Mouse (Mus musculus) heart, embryonic 12.5 days (tissue): Measurements from ENCODE around the gene Il24. TPM values are rescaled to one million over a fixed set of nuclear protein-coding genes. Genes with fewer than 3 reads are reported as not detected.

ENCODE experiments used
- ATAC-seq: fragments of 200-750 bp; cut with Nextera tagmentation; 2 replicates; pipeline ENCODE4 v1.8.0; 2017; ENCODE audit warnings: moderate TSS enrichment, moderate library complexity; ENCODE audit not compliant: insufficient number of reproducible peaks, low FRiP score
- H3K27ac ChIP-seq: fragments of 300-500 bp; sonication (generic); 2 replicates; pipeline ENCODE4 v1.5.1; 2016; ENCODE audit warnings: mild to moderate bottlenecking, moderate library complexity; ENCODE audit not compliant: poor library complexity, severe bottlenecking
- H3K27me3 ChIP-seq: fragments of 300-500 bp; sonication (generic); replicated peaks from 2 replicates; pipeline ENCODE4 v1.6.1; 2016; ENCODE audit warnings: mild to moderate bottlenecking, moderate library complexity
- H3K36me3 ChIP-seq: fragments of 300-500 bp; sonication (generic); 2 replicates; pipeline ENCODE4 v1.6.1; 2016; ENCODE audit warnings: mild to moderate bottlenecking, moderate library complexity
- H3K4me1 ChIP-seq: fragments of 300-500 bp; sonication (generic); replicated peaks from 2 replicates; pipeline ENCODE4 v1.6.1; 2016; ENCODE audit warnings: mild to moderate bottlenecking
- H3K4me2 ChIP-seq: fragments of 300-500 bp; sonication (generic); 2 replicates; pipeline ENCODE4 v1.6.1; 2016; ENCODE audit warnings: mild to moderate bottlenecking, moderate library complexity
- H3K4me3 ChIP-seq: fragments of 300-500 bp; sonication (generic); 2 replicates; pipeline ENCODE4 v1.5.1; 2016; ENCODE audit warnings: mild to moderate bottlenecking
- H3K9ac ChIP-seq: fragments of 300-500 bp; sonication (generic); 2 replicates; pipeline ENCODE4 v1.6.1; 2016; ENCODE audit warnings: mild to moderate bottlenecking, moderate library complexity
- H3K9me3 ChIP-seq: fragments of 300-500 bp; sonication (generic); replicated peaks from 2 replicates; pipeline ENCODE4 v1.6.1; 2016; ENCODE audit warnings: mild to moderate bottlenecking, moderate library complexity
- WGBS: fragments of 180-500 bp; shearing (Covaris S2); methylation state at CpG from one replicate; pipeline ENCODE4 v1.1.7; 2016; 5-methylcytosine and 5-hydroxymethylcytosine counted together
- polyA plus RNA-seq: library from polyadenylated mRNA; unstranded; fragments of >200 nt; fragmentation: Nextera tagmentation; extraction: Ambion mirVana; gene quantifications from 2 replicates; pipeline ENCODE4 v1.2.1, GENCODE M21; 2016

Gene Il24
- polyA plus RNA-seq, 1 experiment from 2014 or later, result not detected

- H3K4me2 ChIP-seq, result no peak overlapping the region
- H3K27ac ChIP-seq, result no peak overlapping the region
- H3K27me3 ChIP-seq, result peaks cover 10% of the 10 kb centered on the region; the same call in 1 of the 2 replicates
- H3K9ac ChIP-seq, result no peak overlapping the region
- 0 out of 2 replicates have a peak, but pooled peaks cover 6% of the 10 kb centered on the region for H3K4me1 ChIP-seq
- ATAC-seq, result no peak
- 51% methylated on average over 5 of the region's 5 CpGs for WGBS
- H3K9me3 ChIP-seq, result no peaks in the 10 kb centered on the region
- H3K4me3 ChIP-seq, result no peak overlapping the region
- H3K36me3 ChIP-seq, result no peaks in the 10 kb centered on the region
Measured at GRCm38 (mm10) chr1:130850405-130850804, 36.8 kb downstream of the Il24 start.

- Histone ChIP-seq H3K9me3 (no peaks in the 10 kb centered on the region), H3K4me1 (0 out of 2 replicates have a peak, but pooled peaks cover 6% of the 10 kb centered on the region), H3K9ac (no peak overlapping the region), H3K27me3 (peaks cover 10% of the 10 kb centered on the region; the same call in 1 of the 2 replicates), H3K27ac (no peak overlapping the region), H3K36me3 (no peaks in the 10 kb centered on the region), H3K4me2 (no peak overlapping the region), H3K4me3 (no peak overlapping the region)
- ATAC-seq, result no peak
- WGBS, result 88% methylated on average over 10 of the region's 10 CpGs
Measured at GRCm38 (mm10) chr1:130849530-130850214, 37.6 kb downstream of the Il24 start.

GRCm38 (mm10) chr1:130844516-130844915, 42.7 kb downstream of the Il24 start:
- Histone ChIP-seq H3K9ac (no peak overlapping the region), H3K4me2 (no peak overlapping the region), H3K9me3 (no peaks in the 10 kb centered on the region), H3K4me3 (no peak overlapping the region), H3K36me3 (no peaks in the 10 kb centered on the region), H3K27ac (no peak overlapping the region), H3K4me1 (no peaks in the 10 kb centered on the region), H3K27me3 (peaks cover 10% of the 10 kb centered on the region; the same call in 1 of the 2 replicates)
- no peak for ATAC-seq
- 87% methylated on average over 7 of the region's 7 CpGs for WGBS

GRCm38 (mm10) chr1:130841621-130842020, 45.6 kb downstream of the Il24 start:
- no peak overlapping the region for H3K4me3 ChIP-seq
- no peaks in the 10 kb centered on the region for H3K36me3 ChIP-seq
- H3K9ac ChIP-seq, result no peak overlapping the region
- no peaks in the 10 kb centered on the region for H3K4me1 ChIP-seq
- H3K27ac ChIP-seq, result no peak overlapping the region
- H3K9me3 ChIP-seq, result no peaks in the 10 kb centered on the region
- H3K27me3 ChIP-seq, result no peaks in the 10 kb centered on the region
- 83% methylated on average over 7 of the region's 7 CpGs for WGBS
- H3K4me2 ChIP-seq, result no peak overlapping the region
- ATAC-seq, result no peak

- Histone ChIP-seq H3K27me3 (no peaks in the 10 kb centered on the region), H3K9ac (no peak overlapping the region), H3K9me3 (no peaks in the 10 kb centered on the region), H3K27ac (no peak overlapping the region), H3K36me3 (no peaks in the 10 kb centered on the region), H3K4me3 (no peak overlapping the region), H3K4me2 (no peak overlapping the region), H3K4me1 (no peaks in the 10 kb centered on the region)
- ATAC-seq, result no peak
- WGBS, result 69% methylated on average over 8 of the region's 8 CpGs
Measured at GRCm38 (mm10) chr1:130840599-130841379, 46.5 kb downstream of the Il24 start.

- H3K36me3 ChIP-seq, result no peaks in the 10 kb centered on the region
- H3K9me3 ChIP-seq, result no peaks in the 10 kb centered on the region
- no peak overlapping the region for H3K27ac ChIP-seq
- ATAC-seq, result no peak
- no peak overlapping the region for H3K9ac ChIP-seq
- no peak overlapping the region for H3K4me3 ChIP-seq
- H3K4me2 ChIP-seq, result no peak overlapping the region
- 53% methylated on average over 6 of the region's 6 CpGs for WGBS
- no peaks in the 10 kb centered on the region for H3K4me1 ChIP-seq
- no peaks in the 10 kb centered on the region for H3K27me3 ChIP-seq
Measured at GRCm38 (mm10) chr1:130838288-130838687, 49.0 kb downstream of the Il24 start.

GRCm38 (mm10) chr1:130835161-130835936, 51.9 kb downstream of the Il24 start:
- Histone ChIP-seq H3K27me3 (no peaks in the 10 kb centered on the region), H3K4me1 (peaks cover 9% of the 10 kb centered on the region; the same call in 1 of the 2 replicates), H3K36me3 (no peaks in the 10 kb centered on the region)

GRCm38 (mm10) chr1:130832230-130833149, 54.8 kb downstream of the Il24 start:
- peaks cover 24% of the 10 kb centered on the region for H3K4me1 ChIP-seq
- ATAC-seq, result no peak
- no peak overlapping the region for H3K4me2 ChIP-seq
- H3K27ac ChIP-seq, result no peak overlapping the region
- 0 out of 2 replicates have a peak, but pooled peaks cover 1% of the 10 kb centered on the region for H3K27me3 ChIP-seq
- H3K4me3 ChIP-seq, result no peak overlapping the region
- H3K9me3 ChIP-seq, result no peaks in the 10 kb centered on the region
- no peak overlapping the region for H3K9ac ChIP-seq
- H3K36me3 ChIP-seq, result no peaks in the 10 kb centered on the region
- 64% methylated on average over 5 of the region's 5 CpGs for WGBS

More at GRCm38 (mm10) chr1:130835161-130835936, 51.9 kb downstream of the Il24 start:
- Histone ChIP-seq H3K27ac (no peak overlapping the region), H3K4me3 (no peak overlapping the region), H3K9ac (no peak overlapping the region), H3K9me3 (no peaks in the 10 kb centered on the region), H3K4me2 (no peak overlapping the region)
- 87% methylated on average over 6 of the region's 6 CpGs for WGBS
- ATAC-seq, result no peak
